11 mouse cellular contexts compared by ENCODE assay signal in genomic region chr15:98448521-98448920, GRCm38 (mm10). TPM values are rescaled to one million over a fixed set of nuclear protein-coding genes. Genes with fewer than 3 reads are reported as not detected.
A peak's percentile ranks its signal among the peaks of the same experiment; 100 is the strongest.
DNase-seq lines count a peak whose midpoint lies in the region.
"Had no signal": no experiment of that assay in that cellular context is flagged by ENCODE, and none has a peak within 500 bp of the region (broad histone marks: within the 10 kb centered on the region; RNA-seq: fewer than 3 reads in every experiment).

No protein-coding gene starts in this region.

- DNase-seq in heart, adult 9 months (ENCODE audit: low spot score in 2 of 2): peak; percentile 11 to 23
- no peak for DNase-seq in heart, postnatal 4 days
- DNase-seq in ES-CJ7 (ENCODE audit: low read depth, low spot score): peak; percentile 86
- DNase-seq in cerebellum, adult 9-10 months: peak; percentile 7
- peak; percentile 45 to 79 for DNase-seq in kidney, postnatal 25 days
- DNase-seq in urinary bladder, postnatal 36 days (ENCODE audit: low spot score in 2 of 2): no peak
- no peak for DNase-seq in right cerebral cortex, postnatal 10 days (ENCODE audit: low spot score in 2 of 2)
- no peak for DNase-seq in adrenal gland, adult 8-10 months
- DNase-seq: adrenal gland, adult 2 months had no signal

RNA-seq across cellular contexts. Expression of gene Olfr281, which starts 3.9 kb away (rescaled TPM):
- total RNA-seq in heart, postnatal 4 days (2021): not detected
- total RNA-seq in adrenal gland, adult 8-10 months (2022): not detected
- total RNA-seq: adrenal gland, adult 2 months; gastrocnemius, adult 8-10 months; megakaryocyte, adult 5-6 weeks had no signal

RNA-seq across cellular contexts. Expression of gene Olfr282, which starts 17.5 kb away (rescaled TPM):
- not detected for total RNA-seq in heart, postnatal 4 days (2021)
- not detected for total RNA-seq in adrenal gland, adult 8-10 months (2022)
- total RNA-seq: adrenal gland, adult 2 months; gastrocnemius, adult 8-10 months; megakaryocyte, adult 5-6 weeks had no signal

RNA-seq across cellular contexts. Expression of gene OR5BS1P, which starts 21.2 kb away (rescaled TPM):
- total RNA-seq in heart, postnatal 4 days (2021): not detected
- not detected for total RNA-seq in adrenal gland, adult 8-10 months (2022)
- total RNA-seq: adrenal gland, adult 2 months; gastrocnemius, adult 8-10 months; megakaryocyte, adult 5-6 weeks had no signal

RNA-seq across cellular contexts. Expression of gene Lalba, which starts 34.0 kb away (rescaled TPM):
- not detected for total RNA-seq in heart, postnatal 4 days (2021)
- total RNA-seq in adrenal gland, adult 8-10 months (2022): not detected
- total RNA-seq: adrenal gland, adult 2 months; gastrocnemius, adult 8-10 months; megakaryocyte, adult 5-6 weeks had no signal

RNA-seq across cellular contexts. Expression of gene Olfr279, which starts 43.7 kb away (rescaled TPM):
- not detected for total RNA-seq in heart, postnatal 4 days (2021)
- not detected for total RNA-seq in adrenal gland, adult 8-10 months (2022)
- total RNA-seq: adrenal gland, adult 2 months; gastrocnemius, adult 8-10 months; megakaryocyte, adult 5-6 weeks had no signal

Comparison
In these comparisons a context has a peak if more than half of its experiments do, and no peak if none do; other contexts are left out.
1. DNase-seq: peak in heart, adult 9 months (2 of 2), ES-CJ7 (single experiment), cerebellum, adult 9-10 months (single experiment) and kidney, postnatal 25 days (2 of 2); none in heart, postnatal 4 days (single experiment), urinary bladder, postnatal 36 days (0 of 2), right cerebral cortex, postnatal 10 days (0 of 2) and adrenal gland, adult 8-10 months (single experiment).